Mouse (Mus musculus) G1E (cell line): Measurements from ENCODE around the gene Sbf2.

Experiments used
- CTCF ChIP-seq: IDR thresholded peaks from 2 replicates; pipeline ENCODE4 v1.5.1; 2012; ENCODE audit warnings: low read depth, low read length, inconsistent platforms, mixed read lengths
- GATA1 ChIP-seq: IDR thresholded peaks from 2 replicates; pipeline ENCODE4 v1.6.1; 2012; ENCODE audit warnings: borderline replicate concordance, low read length, inconsistent platforms, mixed read lengths

DNA sequence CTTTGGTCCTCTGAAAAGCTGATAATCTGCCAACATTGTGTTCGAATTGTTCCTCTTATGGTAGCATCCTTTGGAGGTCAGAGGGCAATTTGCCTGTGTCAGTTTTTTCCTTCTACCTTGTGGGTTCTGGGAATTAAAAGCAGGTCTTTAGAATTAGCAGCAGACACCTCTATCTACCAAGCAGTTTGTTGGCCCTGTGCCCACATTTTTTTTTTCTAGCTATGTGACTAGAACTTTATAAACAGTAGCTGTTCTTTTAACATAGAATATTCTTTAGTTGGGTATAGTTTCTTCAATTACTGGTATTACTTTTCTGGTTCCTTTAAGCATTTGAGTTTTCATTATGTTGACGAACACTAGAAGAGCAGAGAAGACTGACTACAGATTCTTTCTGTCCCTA, 223.1 kb downstream of the Sbf2 start:
- TF ChIP-seq GATA1, result no peak
- TF ChIP-seq CTCF, result no peak
